Mouse (Mus musculus) kidney, adult 2 months (tissue): ENCODE data around the gene Hist3h2a.

ENCODE experiments used
- CTCF ChIP-seq: fragments of 200-500 bp; conservative IDR thresholded peaks from 2 replicates; pipeline ENCODE4 v1.5.1; 2011; ENCODE audit warnings: low read depth, mild to moderate bottlenecking, control low read depth, low read length, moderate library complexity, mixed read lengths; ENCODE audit not compliant: insufficient read depth, insufficient read length
- POLR2A ChIP-seq: fragments of 200-500 bp; IDR thresholded peaks from one replicate; pipeline ENCODE4 v1.6.1; 2011; ENCODE audit warnings: low read depth, low read length, control low read depth

DNA sequence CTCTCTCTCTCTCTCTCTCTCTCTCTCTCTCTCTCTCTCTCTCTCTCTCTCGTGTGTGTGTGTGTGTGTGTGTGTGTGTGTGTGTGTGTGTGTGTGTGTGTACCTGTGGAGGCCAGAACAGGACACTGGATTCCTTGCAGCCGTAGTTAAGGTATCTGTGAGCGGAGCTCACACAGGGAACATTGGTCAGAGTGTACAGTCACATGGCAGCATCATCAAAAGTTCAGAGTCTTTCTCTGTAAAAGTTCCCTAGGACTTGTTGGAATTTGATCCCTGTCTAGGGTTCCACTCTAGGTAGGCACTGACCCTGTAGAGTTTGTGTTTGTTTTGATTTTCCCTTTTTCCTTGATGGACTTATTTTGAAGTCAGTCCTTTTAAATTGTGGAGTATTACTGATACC lies 27.8 kb upstream of the Hist3h2a start:
- TF ChIP-seq CTCF = no peak
- no peak for TF ChIP-seq POLR2A
